Mouse (Mus musculus) kidney, postnatal 0 days (tissue): ENCODE data around the gene Syngr1. TPM values are rescaled to one million over a fixed set of nuclear protein-coding genes. Genes with fewer than 3 reads are reported as not detected.
A peak's percentile ranks its signal among the peaks of the same experiment; 100 is the strongest.

Source experiments
- ATAC-seq: fragments of 200-750 bp; cut with Nextera tagmentation; replicated peaks from 2 replicates; pipeline ENCODE4 v1.8.0; 2017; ENCODE audit warnings: low read depth, moderate number of reproducible peaks, moderate TSS enrichment, moderate library complexity; ENCODE audit not compliant: low FRiP score
- DNase-seq: peaks from one replicate; pipeline ENCODE4 v3.0.0-alpha.2; 2016; ENCODE audit warnings: low spot score
- H3K27ac ChIP-seq: fragments of 300-500 bp; sonication (generic); 2 replicates; pipeline ENCODE4 v1.5.1; 2014; ENCODE audit warnings: mild to moderate bottlenecking
- H3K27me3 ChIP-seq: fragments of 300-500 bp; sonication (generic); 2 replicates; pipeline ENCODE4 v1.6.1; 2014; ENCODE audit warnings: low read length, mixed read lengths; ENCODE audit not compliant: insufficient read depth
- H3K36me3 ChIP-seq: fragments of 300-500 bp; sonication (generic); 2 replicates; pipeline ENCODE4 v1.6.1; 2014; ENCODE audit warnings: low read length, mixed read lengths; ENCODE audit not compliant: insufficient read depth
- H3K4me1 ChIP-seq: fragments of 300-500 bp; sonication (generic); replicated peaks from 2 replicates; pipeline ENCODE4 v1.6.1; 2014; ENCODE audit warnings: antibody characterized with exemption, low read length, mixed read lengths; ENCODE audit not compliant: insufficient read depth
- H3K4me2 ChIP-seq: fragments of 300-500 bp; sonication (generic); 2 replicates; pipeline ENCODE4 v1.6.1; 2014; ENCODE audit warnings: mild to moderate bottlenecking, low read length, moderate library complexity, mixed read lengths
- H3K4me3 ChIP-seq: fragments of 300-500 bp; sonication (generic); replicated peaks from 2 replicates; pipeline ENCODE4 v1.5.1; 2014; ENCODE audit warnings: low read depth, low read length
- H3K9ac ChIP-seq: fragments of 300-500 bp; sonication (generic); 2 replicates; pipeline ENCODE4 v1.6.1; 2014; ENCODE audit warnings: low read depth, low read length
- H3K9me3 ChIP-seq: fragments of 300-500 bp; sonication (generic); replicated peaks from 2 replicates; pipeline ENCODE4 v1.6.1; 2016; ENCODE audit warnings: low read length, inconsistent platforms, mixed read lengths
- CTCF ChIP-seq: IDR thresholded peaks from 2 replicates; pipeline ENCODE4 v1.5.1; 2016; ENCODE audit warnings: antibody characterized with exemption, low read depth, mild to moderate bottlenecking, moderate library complexity
- WGBS: fragments of 180-500 bp; shearing (Covaris S2); extraction: QIAGEN DNeasy Blood & Tissue Kit; methylation state at CpG from one replicate; pipeline ENCODE4 v1.1.7; 2014; 5-methylcytosine and 5-hydroxymethylcytosine counted together
- polyA plus RNA-seq: library from polyadenylated mRNA; unstranded; fragments of >200 nt; fragmentation: Nextera tagmentation; extraction: Ambion mirVana; gene quantifications from 2 replicates; pipeline ENCODE4 v1.2.1, GENCODE M21; 2015

Gene Syngr1
- polyA plus RNA-seq, 1 experiment from 2014 or later = 21.8 TPM

- Histone ChIP-seq H3K27me3 (no peaks in the 10 kb centered on the region), H3K27ac (no peak overlapping the region), H3K9ac (no peak overlapping the region), H3K4me2 (no peak overlapping the region), H3K9me3 (no peaks in the 10 kb centered on the region), H3K36me3 (no peaks in the 10 kb centered on the region), H3K4me3 (no peak overlapping the region), H3K4me1 (peaks cover 6% of the 10 kb centered on the region; the same call in 1 of the 2 replicates)
- DNase-seq (no peak), ATAC-seq (no peak)
- TF ChIP-seq CTCF = peak; percentile 65
- 15% methylated on average over 13 of the region's 13 CpGs for whole genome bisulfite sequencing
Measured at GRCm38 (mm10) chr15:80065414-80065813, 25.7 kb upstream of the Syngr1 start.

GRCm38 (mm10) chr15:80066538-80066937, 24.6 kb upstream of the Syngr1 start:
- Histone ChIP-seq H3K4me2 (no peak overlapping the region), H3K4me1 (peaks cover 6% of the 10 kb centered on the region; the same call in 1 of the 2 replicates), H3K27ac (no peak overlapping the region), H3K36me3 (no peaks in the 10 kb centered on the region), H3K9ac (no peak overlapping the region), H3K4me3 (no peak overlapping the region), H3K27me3 (no peaks in the 10 kb centered on the region), H3K9me3 (no peaks in the 10 kb centered on the region)
- DNase-seq (no peak), ATAC-seq (no peak)
- WGBS = 71% methylated on average over 3 of the region's 3 CpGs
- peak; percentile 62 for TF ChIP-seq CTCF

GRCm38 (mm10) chr15:80069171-80069570, 22.0 kb upstream of the Syngr1 start:
- Histone ChIP-seq H3K9ac (no peak overlapping the region), H3K36me3 (no peaks in the 10 kb centered on the region), H3K9me3 (no peaks in the 10 kb centered on the region), H3K4me1 (no peaks in the 10 kb centered on the region; the same call in 1 of the 2 replicates), H3K4me2 (no peak overlapping the region), H3K27me3 (no peaks in the 10 kb centered on the region), H3K4me3 (no peak overlapping the region), H3K27ac (no peak overlapping the region)
- TF ChIP-seq CTCF = no peak
- 50% methylated on average over 4 of the region's 4 CpGs for WGBS
- ATAC-seq = no peak
- DNase-seq = no peak

GRCm38 (mm10) chr15:80070095-80070644, 21.0 kb upstream of the Syngr1 start:
- Histone ChIP-seq H3K4me2 (no peak overlapping the region), H3K9ac (no peak overlapping the region), H3K27ac (no peak overlapping the region), H3K4me3 (no peak overlapping the region), H3K9me3 (no peaks in the 10 kb centered on the region), H3K36me3 (no peaks in the 10 kb centered on the region), H3K27me3 (no peaks in the 10 kb centered on the region), H3K4me1 (no peaks in the 10 kb centered on the region; the same call in 1 of the 2 replicates)
- no peak for TF ChIP-seq CTCF
- ATAC-seq (no peak), DNase-seq (no peak)
- 70% methylated on average over 8 of the region's 8 CpGs for WGBS

- ATAC-seq = no peak
- Histone ChIP-seq H3K9ac (no peak overlapping the region), H3K27me3 (no peaks in the 10 kb centered on the region), H3K4me2 (no peak overlapping the region), H3K27ac (0 out of 2 replicates have a peak overlapping the region, but pooled peaks have one; percentile 25), H3K4me3 (no peak overlapping the region), H3K36me3 (0 out of 2 replicates have a peak, but pooled peaks cover 1% of the 10 kb centered on the region), H3K4me1 (no peaks in the 10 kb centered on the region; the same call in 1 of the 2 replicates), H3K9me3 (no peaks in the 10 kb centered on the region)
- TF ChIP-seq CTCF = no peak
- no peak for DNase-seq
- WGBS = 42% methylated on average over 9 of the region's 9 CpGs
Measured at GRCm38 (mm10) chr15:80071951-80072437, 19.1 kb upstream of the Syngr1 start.

GRCm38 (mm10) chr15:80072579-80073255, 18.4 kb upstream of the Syngr1 start:
- Histone ChIP-seq H3K4me2 (no peak overlapping the region), H3K9me3 (no peaks in the 10 kb centered on the region), H3K36me3 (peaks cover 7% of the 10 kb centered on the region; the same call in 1 of the 2 replicates), H3K4me1 (no peaks in the 10 kb centered on the region; the same call in 1 of the 2 replicates), H3K27ac (no peak overlapping the region), H3K27me3 (no peaks in the 10 kb centered on the region), H3K9ac (no peak overlapping the region), H3K4me3 (no peak overlapping the region)
- ATAC-seq (no peak), DNase-seq (no peak)
- no peak for TF ChIP-seq CTCF
- 84% methylated on average over 7 of the region's 7 CpGs for WGBS
